Mouse (Mus musculus) urinary bladder, adult 2 months (tissue): Measurements from ENCODE around the gene Sp1. TPM values are rescaled to one million over a fixed set of nuclear protein-coding genes. Genes with fewer than 3 reads are reported as not detected.

Experiments
- DNase-seq: peaks from one replicate; pipeline ENCODE4 v3.0.0; 2022; ENCODE audit warnings: low spot score
- polyA plus RNA-seq: library from polyadenylated mRNA; depleted of rRNA; stranded (reverse); fragments of >200 nt; gene quantifications from 2 replicates; pipeline ENCODE4 v1.2.3, GENCODE M21; 2012; rRNA removed

Sp1 gene
- polyA plus RNA-seq, 1 experiment: 19.1 TPM

GRCm38 (mm10) chr15:102473246-102473645 lies 67.3 kb downstream of the Sp1 start:
- no peak for DNase-seq

- no peak for DNase-seq
These were observed 68.6 kb downstream of the Sp1 start for GRCm38 (mm10) chr15:102474520-102474919.

GRCm38 (mm10) chr15:102483136-102483535 lies 77.2 kb downstream of the Sp1 start:
- no peak for DNase-seq

- DNase-seq: no peak
These were observed 79.9 kb downstream of the Sp1 start for GRCm38 (mm10) chr15:102485853-102486252.

Other genes with a start within 250 kb of the Sp1 start
- 62.9 and 67.8 TPM in 2 replicates for gene Zfp740, start 202.9 kb upstream of the Sp1 start, polyA plus RNA-seq
- gene Csad, start 201.4 kb upstream of the Sp1 start, polyA plus RNA-seq: 92.4 and 102 TPM in 2 replicates
- 7.0 and 13.2 TPM in 2 replicates for gene Itgb7, start 174.2 kb upstream of the Sp1 start, polyA plus RNA-seq
- 72.2 and 76.7 TPM in 2 replicates for gene Rarg, start 148.6 kb upstream of the Sp1 start, polyA plus RNA-seq
- 0.56 and 0.59 TPM in 2 replicates for gene Gm9918, start 135.6 kb upstream of the Sp1 start, polyA plus RNA-seq
- 62.6 and 64.4 TPM in 2 replicates for gene Mfsd5, start 126.7 kb upstream of the Sp1 start, polyA plus RNA-seq
- gene Espl1, start 109.9 kb upstream of the Sp1 start, polyA plus RNA-seq: 1.7 and 1.9 TPM in 2 replicates
- gene Pfdn5, start 80.0 kb upstream of the Sp1 start, polyA plus RNA-seq: 396 and 519 TPM in 2 replicates
- 54.1 and 59.1 TPM in 2 replicates for gene Myg1, start 74.4 kb upstream of the Sp1 start, polyA plus RNA-seq
- gene Aaas, start 55.4 kb upstream of the Sp1 start, polyA plus RNA-seq: 19.1 and 21.4 TPM in 2 replicates
- 0.15 and 0.21 TPM in 2 replicates for gene Sp7, start 39.0 kb upstream of the Sp1 start, polyA plus RNA-seq
- gene Amhr2, start 39.2 kb downstream of the Sp1 start, polyA plus RNA-seq: 0.53 and 0.62 TPM in 2 replicates
- gene Prr13, start 52.9 kb downstream of the Sp1 start, polyA plus RNA-seq: 145 and 166 TPM in 2 replicates
- 328 and 432 TPM in 2 replicates for gene Pcbp2, start 64.4 kb downstream of the Sp1 start, polyA plus RNA-seq
- not detected in 2 replicates for gene Gm10337, start 97.6 kb downstream of the Sp1 start, polyA plus RNA-seq
- 13.1 and 13.7 TPM in 2 replicates for gene Map3k12, start 110.9 kb downstream of the Sp1 start, polyA plus RNA-seq
- 55.0 and 72.5 TPM in 2 replicates for gene Tarbp2, start 112.0 kb downstream of the Sp1 start, polyA plus RNA-seq
- gene Npff, start 118.8 kb downstream of the Sp1 start, polyA plus RNA-seq: 8.1 and 8.2 TPM in 2 replicates
- 0.10 and 0.17 TPM in 2 replicates for gene Gm28047, start 218.9 kb downstream of the Sp1 start, polyA plus RNA-seq
- gene Atf7, start 219.3 kb downstream of the Sp1 start, polyA plus RNA-seq: 71.2 and 80.6 TPM in 2 replicates